Mouse (Mus musculus) C2C12 (cell line): ENCODE data around the gene Aars. TPM values are rescaled to one million over a fixed set of nuclear protein-coding genes. Genes with fewer than 3 reads are reported as not detected.
A peak's percentile ranks its signal among the peaks of the same experiment; 100 is the strongest.

Experiments
- H3K27me3 ChIP-seq: one replicate; pipeline ENCODE4 v1.6.1; 2011; ENCODE audit not compliant: control insufficient read depth, insufficient read depth, insufficient read length
- H3K36me3 ChIP-seq: one replicate; pipeline ENCODE4 v1.6.1; 2011; ENCODE audit not compliant: control insufficient read depth, insufficient read depth
- H3K4me3 ChIP-seq: one replicate; pipeline ENCODE4 v1.5.1; 2011; ENCODE audit warnings: mild to moderate bottlenecking, control low read depth; ENCODE audit not compliant: poor library complexity, insufficient read depth, severe bottlenecking
- H3K79me2 ChIP-seq: one replicate; pipeline ENCODE4 v1.6.1; 2011; ENCODE audit not compliant: control insufficient read depth, insufficient read depth
- H3K79me3 ChIP-seq: one replicate; pipeline ENCODE4 v1.6.1; 2011; ENCODE audit warnings: low read depth, control low read depth
- H3ac ChIP-seq: one replicate; pipeline ENCODE3; 2011; ENCODE audit warnings: low read depth; ENCODE audit not compliant: control insufficient read depth, insufficient read length
- CEBPB ChIP-seq: IDR thresholded peaks from one replicate; pipeline ENCODE4 v1.6.1; 2011; ENCODE audit warnings: low read depth, mild to moderate bottlenecking, control low read depth, moderate library complexity
- CTCF ChIP-seq: IDR thresholded peaks from one replicate; pipeline ENCODE4 v1.5.1; 2011; ENCODE audit not compliant: control insufficient read depth, insufficient read depth, insufficient read length
- FOSL1 ChIP-seq: IDR thresholded peaks from one replicate; pipeline ENCODE4 v1.8.0; 2011; ENCODE audit warnings: mild to moderate bottlenecking, low read length; ENCODE audit not compliant: poor library complexity, insufficient read depth, severe bottlenecking
- MAX ChIP-seq: IDR thresholded peaks from one replicate; pipeline ENCODE4 v1.6.1; 2011; ENCODE audit warnings: mild to moderate bottlenecking, control low read depth
- MYOD1 ChIP-seq: IDR thresholded peaks from one replicate; pipeline ENCODE4 v1.6.1; 2011; ENCODE audit warnings: low read depth; ENCODE audit not compliant: control insufficient read depth, insufficient read length
- MYOG ChIP-seq: IDR thresholded peaks from one replicate; pipeline ENCODE4 v1.6.1; 2011; ENCODE audit not compliant: control insufficient read depth, insufficient read length; ENCODE audit errors: extremely low read depth
- USF1 ChIP-seq: IDR thresholded peaks from one replicate; pipeline ENCODE4 v1.6.1; 2011; ENCODE audit warnings: low read depth, mild to moderate bottlenecking, control low read depth, moderate library complexity
- polyA plus RNA-seq: library from polyadenylated mRNA; unstranded; fragments of >200 nt; fragmentation: generic; extraction: Trizol; gene quantifications from one replicate; pipeline ENCODE4 v1.2.1, GENCODE M21; 2012; ENCODE audit warnings: missing spikeins

Gene Aars
- polyA plus RNA-seq, 1 experiment = 152 TPM

DNA sequence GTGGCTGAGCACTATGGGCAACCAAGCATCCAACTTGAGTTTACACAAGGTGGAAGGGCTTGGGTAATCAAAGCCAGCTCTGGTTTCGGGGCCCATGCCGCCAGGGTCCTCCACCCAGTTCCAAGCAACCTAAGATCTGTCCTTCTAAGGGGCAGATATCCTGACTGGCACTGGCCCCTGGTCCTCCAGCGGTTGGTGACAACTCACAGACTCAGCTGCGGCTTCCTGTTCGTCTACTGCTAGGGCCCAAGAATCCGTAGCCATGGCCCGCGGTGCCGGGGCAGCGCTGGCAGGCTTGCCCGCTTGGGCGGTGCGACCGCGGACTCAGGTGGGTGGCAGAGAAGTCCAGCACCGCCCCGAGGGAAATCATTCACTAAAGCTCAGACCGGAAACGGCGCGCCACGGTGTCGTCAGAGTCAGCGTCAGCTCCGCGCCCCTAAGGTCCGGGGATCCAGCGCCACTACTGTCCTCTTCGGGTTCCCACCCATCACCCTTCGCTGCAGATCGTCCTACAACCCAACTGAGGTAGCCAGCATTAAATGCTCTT is 5.5 kb upstream of the Aars start:
- Histone ChIP-seq H3ac (peak overlapping the region; percentile 93), H3K79me3 (no peaks in the 10 kb centered on the region), H3K4me3 (peak overlapping the region; percentile 43), H3K27me3 (no peaks in the 10 kb centered on the region), H3K79me2 (no peaks in the 10 kb centered on the region), H3K36me3 (no peaks in the 10 kb centered on the region)
- TF ChIP-seq MYOG = no peak

DNA sequence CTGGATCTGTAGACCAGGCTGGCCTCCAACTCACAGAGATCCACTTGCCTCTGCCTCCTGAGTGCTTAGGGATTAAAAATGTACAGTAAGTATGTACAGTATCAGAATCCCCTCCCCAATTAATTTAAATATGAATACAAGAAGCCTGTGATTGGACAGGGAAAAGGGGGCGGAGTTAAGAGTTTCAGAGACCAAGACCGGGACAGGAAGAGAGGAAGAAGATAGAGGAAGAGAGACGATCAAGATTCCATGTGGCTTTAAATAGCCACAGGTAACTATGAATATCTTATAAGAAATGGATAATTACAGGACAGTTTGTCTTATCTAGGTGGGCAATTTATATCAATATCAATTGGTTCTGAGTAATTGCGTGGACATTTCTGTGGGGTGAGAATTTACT is 3.4 kb upstream of the Aars start:
- peaks cover 6% of the 10 kb centered on the region for H3K79me3 ChIP-seq
- H3K27me3 ChIP-seq = no peaks in the 10 kb centered on the region
- no peak overlapping the region for H3K4me3 ChIP-seq
- no peak overlapping the region for H3ac ChIP-seq
- TF ChIP-seq CTCF = no peak
- no peak for TF ChIP-seq USF1
- no peak for TF ChIP-seq CEBPB
- TF ChIP-seq MYOD1 = no peak
- no peak for TF ChIP-seq FOSL1
- TF ChIP-seq MYOG = no peak
- no peak for TF ChIP-seq MAX
- peaks cover 9% of the 10 kb centered on the region for H3K79me2 ChIP-seq
- H3K36me3 ChIP-seq = no peaks in the 10 kb centered on the region

DNA sequence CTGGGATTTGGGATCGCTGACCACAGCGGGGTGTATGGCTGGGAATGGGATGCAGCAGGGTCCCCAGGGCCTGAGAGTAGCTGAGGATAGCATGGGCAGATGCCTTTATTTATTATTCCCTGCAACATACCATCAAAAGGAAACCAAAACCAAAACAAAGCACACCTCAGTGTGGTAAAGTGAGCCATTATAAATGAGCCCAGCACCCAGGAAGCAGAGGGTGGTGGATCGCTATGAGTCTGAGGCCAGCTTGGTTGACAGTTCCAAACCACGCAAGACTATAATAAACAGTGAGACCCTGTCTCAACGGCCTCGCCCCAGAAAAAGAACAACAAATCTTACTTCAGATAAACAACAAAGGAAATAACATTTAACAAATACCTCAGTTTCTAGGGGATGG is 2.9 kb upstream of the Aars start:
- H3ac ChIP-seq = no peak overlapping the region
- H3K79me2 ChIP-seq = peaks cover 13% of the 10 kb centered on the region
- H3K4me3 ChIP-seq = no peak overlapping the region
- H3K79me3 ChIP-seq = peaks cover 11% of the 10 kb centered on the region
- TF ChIP-seq MYOD1 (no peak), FOSL1 (no peak), MAX (no peak), CTCF (no peak), USF1 (no peak), CEBPB (no peak), MYOG (no peak)
- H3K36me3 ChIP-seq = no peaks in the 10 kb centered on the region
- H3K27me3 ChIP-seq = no peaks in the 10 kb centered on the region

DNA sequence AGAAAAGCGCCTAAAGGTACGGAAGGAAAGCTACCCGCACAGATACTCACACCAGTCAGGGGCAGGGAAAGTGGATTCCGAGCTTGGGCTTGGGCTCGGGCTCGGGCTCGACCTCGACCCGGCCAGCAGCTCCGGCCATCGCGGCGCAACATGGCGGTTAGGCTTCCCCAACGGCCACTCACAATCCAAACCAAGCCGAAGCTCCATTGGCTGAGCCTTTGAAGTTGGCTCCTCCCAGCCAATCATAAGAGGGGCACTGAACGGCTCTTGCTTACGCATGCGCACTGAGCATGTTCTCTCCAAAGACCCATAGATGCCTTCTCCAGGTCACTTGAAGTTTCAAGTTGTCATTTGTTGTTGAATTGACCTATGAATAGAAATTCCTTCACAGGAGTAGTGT is 1.4 kb upstream of the Aars start, which contains the start of gene Ddx19b:
Gene Ddx19b (minus strand): TSS at position 180 of the 400 bp plus-strand sequence.
- Histone ChIP-seq H3K27me3 (no peaks in the 10 kb centered on the region), H3K79me3 (peaks cover 25% of the 10 kb centered on the region), H3K4me3 (no peak within 1 kb of the TSS), H3K36me3 (peaks cover 8% of the 10 kb centered on the region), H3ac (no peak within 1 kb of the TSS), H3K79me2 (peaks cover 29% of the 10 kb centered on the region)
- no peak for TF ChIP-seq USF1
- TF ChIP-seq CTCF = no peak
- TF ChIP-seq CEBPB = no peak
- no peak for TF ChIP-seq MAX
- no peak for TF ChIP-seq MYOG
- TF ChIP-seq FOSL1 = no peak
- no peak for TF ChIP-seq MYOD1

- peak overlapping the region; percentile 84 for H3K4me3 ChIP-seq
- peaks cover 34% of the 10 kb centered on the region for H3K79me3 ChIP-seq
- H3K36me3 ChIP-seq = peaks cover 29% of the 10 kb centered on the region
- peak; percentile 95 for TF ChIP-seq CEBPB
- TF ChIP-seq MAX = peak; percentile 85
- no peak for TF ChIP-seq MYOG
- TF ChIP-seq USF1 = peak; percentile 100
- TF ChIP-seq FOSL1 = no peak
- H3ac ChIP-seq = peak overlapping the region; percentile 92
- H3K79me2 ChIP-seq = peaks cover 48% of the 10 kb centered on the region
- H3K27me3 ChIP-seq = no peaks in the 10 kb centered on the region
Measured at GRCm38 (mm10) chr8:111033482-111034215, 705 bp downstream of the Aars start.

- H3K36me3 ChIP-seq = peaks cover 35% of the 10 kb centered on the region
- H3ac ChIP-seq = peak overlapping the region; percentile 92
- peaks cover 54% of the 10 kb centered on the region for H3K79me2 ChIP-seq
- TF ChIP-seq USF1 = no peak
- no peak for TF ChIP-seq CTCF
- TF ChIP-seq CEBPB = no peak
- no peak for TF ChIP-seq FOSL1
- no peak for TF ChIP-seq MAX
- no peak for TF ChIP-seq MYOD1
- no peak for TF ChIP-seq MYOG
- peaks cover 36% of the 10 kb centered on the region for H3K79me3 ChIP-seq
- H3K27me3 ChIP-seq = no peaks in the 10 kb centered on the region
- H3K4me3 ChIP-seq = peak overlapping the region; percentile 84
Measured at GRCm38 (mm10) chr8:111034276-111034675, 1.3 kb downstream of the Aars start.
